Mouse (Mus musculus) olfactory bulb, adult 2 months (tissue): ENCODE results near the gene Hsf4. TPM values are rescaled to one million over a fixed set of nuclear protein-coding genes. Genes with fewer than 3 reads are reported as not detected.
"Not testable (repeated sequence)": the region's sequence is repeated elsewhere in the genome, so short reads cannot be mapped to it uniquely, and the experiment has no call there.

Experiments used
- H3K27ac ChIP-seq: fragments of 200-500 bp; 2 replicates; pipeline ENCODE4 v1.5.1; 2012; ENCODE audit warnings: low read depth, low read length; ENCODE audit not compliant: insufficient read depth
- H3K4me1 ChIP-seq: fragments of 200-500 bp; 2 replicates; pipeline ENCODE4 v1.6.1; 2012; ENCODE audit warnings: low read length; ENCODE audit not compliant: control insufficient read depth, insufficient read depth
- H3K4me3 ChIP-seq: fragments of 200-500 bp; 2 replicates; pipeline ENCODE4 v1.5.1; 2012; ENCODE audit warnings: mild to moderate bottlenecking, low read depth, low read length, moderate library complexity; ENCODE audit not compliant: insufficient read depth
- CTCF ChIP-seq: fragments of 200-500 bp; IDR thresholded peaks from 2 replicates; pipeline ENCODE4 v1.5.1; 2012; ENCODE audit warnings: low read depth, mild to moderate bottlenecking, low read length, moderate library complexity; ENCODE audit not compliant: insufficient read depth
- POLR2A ChIP-seq: fragments of 200-500 bp; IDR thresholded peaks from 2 replicates; pipeline ENCODE4 v1.6.1; 2012; ENCODE audit warnings: mild to moderate bottlenecking, low read depth, low read length, moderate library complexity; ENCODE audit not compliant: insufficient read depth
- WGBS: fragments of 180-500 bp; shearing (Covaris S2); methylation state at CpG from one replicate; pipeline ENCODE4 v1.1.7; 2018; 5-methylcytosine and 5-hydroxymethylcytosine counted together
- polyA plus RNA-seq: library from polyadenylated mRNA; stranded (reverse); fragments of >200 nt; gene quantifications from 2 replicates; pipeline ENCODE4 v1.2.4, GENCODE M21; 2012; ENCODE audit warnings: low replicate concordance; ENCODE audit not compliant: missing spikeins, insufficient read depth, insufficient read length

Hsf4 gene
- not detected in 2 replicates for polyA plus RNA-seq

- peak within 1 kb of the TSS; percentile 58 for H3K27ac ChIP-seq
- no peak for TF ChIP-seq CTCF
- TF ChIP-seq POLR2A = no peak; the same call in 1 of the 2 replicates
Observed at GRCm38 (mm10) chr8:105269461-105269947, at the start of gene Hsf4. Gene Hsf4 (plus strand): TSS chr8:105269801.

GRCm38 (mm10) chr8:105223850-105224249 is 45.8 kb upstream of the Hsf4 start:
- H3K4me3 ChIP-seq = no peak overlapping the region
- TF ChIP-seq CTCF (no peak), POLR2A (no peak)
- H3K4me1 ChIP-seq = peaks cover 8% of the 10 kb centered on the region; the same call in 1 of the 2 replicates
- no peak overlapping the region for H3K27ac ChIP-seq
- 40% methylated on average over 7 of the region's 7 CpGs for WGBS

More at GRCm38 (mm10) chr8:105269461-105269947, at the start of gene Hsf4:
- under 1% methylated on average over 42 of the region's 42 CpGs for WGBS
- H3K4me1 ChIP-seq = peaks cover 31% of the 10 kb centered on the region
- peak within 1 kb of the TSS; percentile 50 for H3K4me3 ChIP-seq

- WGBS = under 1% methylated on average over 34 of the region's 34 CpGs
- Histone ChIP-seq H3K4me1 (peaks cover 8% of the 10 kb centered on the region; the same call in 1 of the 2 replicates), H3K27ac (peak within 1 kb of the TSS; percentile 83), H3K4me3 (peak within 1 kb of the TSS; percentile 85)
- TF ChIP-seq CTCF = no peak
- TF ChIP-seq POLR2A = peak; percentile 94
Observed at GRCm38 (mm10) chr8:105224413-105225271, 45.0 kb upstream of the Hsf4 start, which contains the start of gene D230025D16Rik. Gene D230025D16Rik (plus strand): TSS chr8:105225145.

- Histone ChIP-seq H3K27ac (no peak overlapping the region), H3K4me1 (peaks cover 8% of the 10 kb centered on the region; the same call in 1 of the 2 replicates), H3K4me3 (peak overlapping the region; percentile 85)
- no peak; the same call in 1 of the 2 replicates for TF ChIP-seq POLR2A
- TF ChIP-seq CTCF = no peak
- WGBS = under 1% methylated on average over 27 of the region's 27 CpGs
Observed at GRCm38 (mm10) chr8:105225272-105225593, 44.4 kb upstream of the Hsf4 start.

DNA sequence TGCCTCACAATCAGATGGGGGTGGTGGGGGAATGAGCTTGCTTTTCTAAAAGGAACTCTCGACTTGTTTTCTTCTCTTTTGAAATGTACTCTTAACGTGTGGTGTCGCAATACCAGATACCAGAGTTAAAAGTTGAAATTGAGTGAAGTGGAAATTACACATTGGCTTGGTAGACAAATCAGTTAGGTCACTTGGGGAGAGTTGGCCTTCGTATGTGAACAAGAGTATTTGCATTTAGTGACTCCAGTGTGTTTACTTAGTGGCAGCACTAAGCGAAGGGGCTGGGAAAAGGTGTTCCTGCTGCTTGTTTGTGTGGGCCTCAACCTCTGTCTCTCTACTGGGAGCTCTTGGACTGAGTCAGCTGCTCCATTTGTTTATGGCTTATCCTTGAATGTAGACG is 43.7 kb upstream of the Hsf4 start:
- no peak overlapping the region for H3K27ac ChIP-seq
- TF ChIP-seq CTCF (no peak), POLR2A (no peak)
- H3K4me3 ChIP-seq = no peak overlapping the region
- H3K4me1 ChIP-seq = peaks cover 8% of the 10 kb centered on the region; the same call in 1 of the 2 replicates
- 9% methylated on average over 6 of the region's 6 CpGs for WGBS

DNA sequence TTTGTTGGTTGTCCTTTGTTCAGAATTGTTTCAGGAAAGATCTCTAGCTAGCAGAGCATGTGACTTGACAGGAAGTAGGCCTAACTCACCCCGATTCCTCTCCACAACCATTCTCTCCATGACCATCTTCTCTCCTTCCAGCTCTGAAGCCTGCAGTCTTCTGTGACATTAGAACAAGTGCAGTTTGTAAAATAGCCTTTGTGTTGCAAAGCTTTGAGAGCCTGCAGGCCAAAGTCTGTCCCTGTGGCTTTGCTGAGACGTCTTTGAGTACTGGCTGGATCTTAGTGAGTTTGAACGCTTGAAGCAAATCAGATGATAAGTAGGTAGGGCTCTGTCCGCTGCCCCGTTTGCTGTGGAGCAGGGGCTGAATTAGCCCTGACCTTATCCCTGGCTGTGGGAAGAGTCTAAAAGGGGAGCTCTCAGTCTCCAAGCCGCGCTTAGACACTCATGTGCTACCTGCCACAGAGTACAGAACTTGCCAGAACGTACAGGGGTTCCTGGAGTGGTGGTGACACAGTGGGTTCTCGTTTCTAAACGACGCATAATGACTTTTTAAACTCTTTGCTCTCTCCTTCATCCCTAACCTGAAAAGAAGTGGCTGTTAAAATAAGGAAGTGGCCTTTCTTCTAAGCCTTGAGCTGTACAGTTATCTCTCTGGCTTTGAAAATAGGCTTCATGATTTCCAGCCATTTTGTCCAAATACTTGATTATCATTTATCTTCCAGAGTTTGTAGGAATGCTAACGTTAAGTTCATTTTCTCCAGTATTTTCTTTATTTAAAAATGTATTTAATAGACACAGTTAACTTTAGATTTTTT is 37.9 kb upstream of the Hsf4 start:
- Histone ChIP-seq H3K27ac (no peak overlapping the region), H3K4me3 (no peak overlapping the region), H3K4me1 (no peaks in the 10 kb centered on the region)
- 72% methylated on average over 12 of the region's 12 CpGs for WGBS
- TF ChIP-seq POLR2A (no peak), CTCF (no peak)

- H3K4me3 ChIP-seq, H3K4me1 ChIP-seq, H3K27ac ChIP-seq: not testable (repeated sequence)
- WGBS = 94% methylated on average over 4 of the region's 4 CpGs
Observed at GRCm38 (mm10) chr8:105232321-105232693, 37.3 kb upstream of the Hsf4 start.

DNA sequence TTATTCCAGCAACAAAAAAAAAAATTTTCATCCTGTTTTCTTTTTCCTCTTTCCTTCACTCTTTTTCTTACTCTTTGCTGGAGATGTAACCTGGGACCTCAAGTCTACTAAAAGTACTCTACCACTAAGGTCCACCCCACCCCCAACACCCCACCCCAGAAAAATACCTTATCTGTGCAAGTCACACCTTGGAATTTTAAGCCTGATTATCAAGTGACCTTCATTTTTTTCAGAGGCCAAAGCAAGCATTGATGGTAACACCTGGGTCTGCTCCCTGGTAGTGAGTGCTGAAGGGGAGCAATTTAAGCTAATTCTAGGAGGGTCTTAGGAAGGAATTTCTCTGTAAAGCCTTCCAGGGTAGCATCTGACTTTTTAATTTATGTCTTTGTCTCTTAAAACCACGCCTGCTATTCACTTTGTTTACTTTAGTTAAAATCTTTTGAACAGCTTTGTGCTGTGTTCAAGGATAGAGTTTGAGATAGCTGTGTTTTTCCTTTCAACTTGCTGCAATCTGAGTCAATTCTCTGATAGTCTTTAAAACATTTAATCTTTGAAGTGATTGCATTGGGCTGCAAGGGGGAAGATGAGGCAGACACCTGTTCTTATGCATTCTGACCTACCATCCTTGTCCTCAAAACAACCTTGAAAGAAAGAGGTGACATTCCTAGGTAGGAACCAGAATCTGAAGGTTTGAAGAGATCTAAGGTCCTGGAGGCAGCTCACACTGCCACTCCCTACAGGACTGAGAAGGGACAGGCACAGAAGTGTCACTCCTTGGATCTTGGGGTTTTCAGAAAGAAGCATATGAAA is 36.3 kb upstream of the Hsf4 start:
- WGBS = 48% methylated on average over 1 of the region's 1 CpGs
- Histone ChIP-seq H3K4me1 (no peaks in the 10 kb centered on the region), H3K27ac (no peak overlapping the region), H3K4me3 (no peak overlapping the region)
- TF ChIP-seq POLR2A (no peak), CTCF (no peak)
